Mouse (Mus musculus): ENCODE measurements around the gene Hprt.
"Not testable (repeated sequence)": the region's sequence is repeated elsewhere in the genome, so short reads cannot be mapped to it uniquely, and the experiment has no call there.

Hprt gene

DNA sequence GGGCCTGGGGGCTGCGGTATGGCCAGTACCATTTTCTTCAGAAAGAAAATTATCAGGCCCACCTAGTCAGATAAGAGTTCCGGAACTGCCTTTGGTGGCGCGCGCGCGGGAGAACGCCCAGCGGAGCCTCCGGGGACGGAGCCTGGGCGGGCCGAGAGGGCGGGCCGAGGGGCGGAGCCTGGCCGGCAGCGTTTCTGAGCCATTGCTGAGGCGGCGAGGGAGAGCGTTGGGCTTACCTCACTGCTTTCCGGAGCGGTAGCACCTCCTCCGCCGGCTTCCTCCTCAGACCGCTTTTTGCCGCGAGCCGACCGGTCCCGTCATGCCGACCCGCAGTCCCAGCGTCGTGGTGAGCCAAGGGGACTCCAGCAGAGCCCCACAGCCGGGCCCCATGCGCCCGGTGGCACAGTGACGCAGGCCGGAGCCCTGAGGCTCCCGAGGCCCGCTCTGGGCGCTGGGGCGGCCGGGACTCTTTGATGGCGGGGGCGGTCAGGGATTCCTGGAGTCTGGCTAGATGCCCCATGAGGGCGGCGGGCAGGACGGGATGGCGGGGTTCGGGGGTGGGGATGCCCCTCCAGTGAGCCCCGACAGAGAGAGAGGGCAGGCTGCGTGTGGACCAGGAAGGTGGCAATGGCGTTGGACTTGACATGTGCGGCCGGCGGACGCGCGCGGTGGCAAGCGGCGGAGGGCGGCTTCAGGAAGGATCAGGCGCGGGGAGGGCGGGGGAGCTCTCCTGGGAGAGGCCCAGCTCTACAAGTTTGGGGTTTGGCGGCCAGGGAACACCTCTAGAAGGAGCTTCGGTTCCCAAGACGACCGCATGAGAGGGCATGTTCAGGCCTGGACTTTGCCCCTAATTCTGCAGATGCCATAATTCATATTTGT, at the start of gene Hprt:
TSS of gene Hprt (plus strand) at position 233 of the 879 bp plus-strand sequence.
- DNase-seq: peak; percentile 89

DNA sequence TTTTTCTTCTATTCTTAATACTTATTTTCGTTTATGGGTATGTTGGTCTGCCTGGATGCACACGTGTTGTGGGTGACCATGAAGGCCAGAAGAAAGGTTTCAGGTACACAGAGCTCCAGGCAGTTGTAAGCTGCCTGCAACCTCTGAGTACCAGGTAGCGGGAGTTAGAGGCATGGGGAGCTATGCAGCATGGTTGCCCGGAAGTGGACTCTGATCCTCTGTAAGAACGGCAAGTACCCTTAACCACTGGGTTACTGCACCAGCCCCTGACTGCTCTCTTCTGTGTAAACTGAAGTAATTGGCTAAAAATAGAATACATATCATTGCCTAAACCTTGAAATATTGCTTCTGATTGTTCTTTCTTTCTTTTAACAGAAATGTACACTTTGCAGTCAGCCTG, 42.4 kb upstream of the Hprt start:
- no peak for DNase-seq

DNA sequence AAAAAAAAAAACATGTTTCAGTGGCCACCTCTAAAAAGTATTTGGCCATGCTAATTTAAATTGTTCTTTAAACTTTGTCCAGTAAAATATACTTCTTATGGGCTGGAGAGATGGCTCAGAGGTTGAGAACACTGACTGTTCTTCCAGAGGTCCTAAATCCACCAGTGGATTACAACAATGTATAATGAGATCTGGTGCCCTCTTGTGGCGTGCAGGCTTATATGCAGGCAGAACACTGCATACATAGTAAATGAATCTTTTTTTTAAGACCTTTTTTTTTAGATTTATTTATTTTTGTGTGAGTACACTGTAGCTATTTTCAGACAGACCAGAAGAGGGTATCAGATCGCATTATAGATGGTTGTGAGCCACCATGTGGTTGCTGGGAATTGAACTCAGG, 38.2 kb upstream of the Hprt start:
- DNase-seq: peak; percentile 57

DNA sequence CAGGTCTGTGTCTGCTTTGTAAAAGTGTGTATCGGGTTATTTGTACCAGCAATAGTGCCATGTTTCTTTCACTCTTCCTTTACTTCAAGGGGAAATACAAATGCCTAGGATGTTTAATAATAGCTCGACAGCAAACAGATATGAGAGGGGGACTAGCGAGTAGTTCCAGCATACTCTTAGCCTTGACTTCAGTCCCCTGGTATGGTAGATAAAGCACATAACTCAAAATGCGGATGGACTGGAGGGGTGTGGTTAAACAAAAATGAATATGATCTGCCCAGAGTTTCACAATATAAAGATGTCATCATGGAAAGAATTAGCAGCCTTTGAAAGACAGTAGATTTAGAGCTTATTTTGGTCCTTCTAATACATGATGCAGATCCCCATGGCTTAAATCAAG, 31.0 kb upstream of the Hprt start:
- DNase-seq: no peak

DNA sequence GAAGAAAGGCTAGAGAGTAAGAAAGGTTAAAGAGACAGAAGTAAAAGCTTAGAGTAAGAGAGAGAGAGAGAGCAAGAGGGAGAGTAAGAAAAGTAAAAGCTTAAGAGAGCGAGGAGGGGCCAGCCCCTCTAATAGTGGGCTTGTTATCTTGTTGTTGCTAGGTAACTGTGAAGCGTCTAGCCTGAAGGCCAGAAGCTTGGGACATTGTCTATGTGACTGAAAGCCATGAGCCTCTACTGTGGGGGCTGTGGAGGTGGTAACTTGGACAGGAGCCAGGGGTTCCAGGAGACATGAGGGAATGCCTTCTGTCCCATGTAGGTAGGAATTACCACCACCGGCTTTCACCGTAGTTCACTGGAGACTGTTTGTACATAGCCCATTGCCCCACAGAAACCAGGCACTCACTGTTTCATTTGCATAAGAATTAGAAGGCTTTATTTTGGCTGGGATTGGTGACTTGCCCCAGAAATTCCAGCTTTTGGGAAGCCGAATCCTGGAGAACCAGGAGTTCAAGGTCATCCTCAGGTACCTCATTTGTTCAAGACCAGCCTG, 26.3 kb upstream of the Hprt start:
- DNase-seq: no peak

DNA sequence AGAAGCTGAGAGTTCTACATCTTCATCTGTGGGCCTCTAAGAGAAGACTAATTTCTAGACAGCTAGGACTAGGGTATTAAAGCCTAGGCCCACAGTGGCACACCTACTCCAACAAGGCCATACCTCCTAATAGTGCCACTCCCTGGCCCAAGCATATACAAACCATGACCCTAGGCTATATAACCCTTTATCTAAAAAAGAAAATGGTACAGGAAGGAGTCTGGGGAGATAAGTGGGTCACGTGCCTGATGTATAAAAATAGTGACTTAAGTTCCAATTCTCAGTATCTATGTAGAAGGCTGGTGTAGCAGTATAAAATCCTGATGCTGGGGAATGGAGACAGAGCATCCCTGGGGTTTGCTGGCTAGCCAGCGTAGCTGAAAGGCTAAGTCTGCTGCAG, 22.8 kb upstream of the Hprt start:
- DNase-seq: no peak

DNA sequence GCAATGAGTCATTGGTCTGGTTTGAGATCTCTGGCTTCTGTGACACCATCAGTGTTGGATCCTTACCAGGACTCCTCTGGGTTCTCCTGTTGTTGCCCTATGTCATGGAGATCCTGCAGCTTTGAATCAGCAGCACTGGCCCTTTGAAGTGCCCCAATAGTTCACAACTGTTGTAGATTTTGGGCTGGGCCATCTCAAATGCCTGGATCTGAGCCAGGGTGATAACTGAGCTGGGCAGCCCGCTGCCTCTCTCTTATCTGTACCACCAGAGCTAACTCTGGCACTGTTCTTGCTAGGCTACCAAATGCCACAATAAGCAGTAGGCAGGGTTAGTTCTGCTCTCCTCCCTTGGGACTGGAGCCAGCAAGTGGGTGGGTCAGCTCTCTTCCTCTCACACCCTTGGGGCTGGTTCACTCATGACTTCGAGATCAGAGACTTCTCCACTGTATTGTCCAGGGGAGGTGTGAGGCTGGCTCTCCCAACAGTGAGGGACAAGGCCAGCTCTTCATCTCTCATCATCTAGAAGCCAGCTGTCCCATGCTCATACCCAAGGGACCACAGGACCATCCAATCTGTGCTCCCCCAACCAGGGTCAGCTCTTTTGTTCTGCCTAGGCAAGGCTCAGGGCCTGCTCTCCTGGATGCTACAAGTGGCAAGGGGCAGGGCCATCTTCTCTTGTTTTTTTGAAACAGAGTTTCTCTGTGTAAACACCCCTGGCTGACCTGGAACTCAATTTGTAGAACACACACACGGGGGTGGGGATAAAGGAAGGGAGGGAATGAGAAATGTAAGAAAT, 16.5 kb upstream of the Hprt start:
- no peak for DNase-seq

DNA sequence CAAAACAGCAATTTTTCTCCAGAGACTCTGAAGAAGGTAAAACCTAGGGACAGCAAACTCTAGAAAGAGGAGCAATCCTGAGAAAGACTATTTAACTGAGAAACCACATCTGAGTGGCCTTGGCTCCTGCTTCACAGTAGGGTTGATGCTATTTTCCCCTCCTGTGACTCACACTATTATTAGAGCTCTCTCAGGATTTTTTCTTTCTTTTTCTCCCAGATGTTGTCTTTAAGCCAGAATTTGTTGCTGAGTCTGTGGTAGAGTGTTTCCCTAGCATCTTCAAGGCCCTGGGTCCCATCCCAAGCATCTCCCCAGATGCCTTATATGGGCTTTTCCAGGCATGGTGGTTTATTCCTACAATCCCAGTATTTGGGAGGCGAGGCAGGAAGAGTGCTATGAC, 15.8 kb upstream of the Hprt start:
- no peak for DNase-seq

DNA sequence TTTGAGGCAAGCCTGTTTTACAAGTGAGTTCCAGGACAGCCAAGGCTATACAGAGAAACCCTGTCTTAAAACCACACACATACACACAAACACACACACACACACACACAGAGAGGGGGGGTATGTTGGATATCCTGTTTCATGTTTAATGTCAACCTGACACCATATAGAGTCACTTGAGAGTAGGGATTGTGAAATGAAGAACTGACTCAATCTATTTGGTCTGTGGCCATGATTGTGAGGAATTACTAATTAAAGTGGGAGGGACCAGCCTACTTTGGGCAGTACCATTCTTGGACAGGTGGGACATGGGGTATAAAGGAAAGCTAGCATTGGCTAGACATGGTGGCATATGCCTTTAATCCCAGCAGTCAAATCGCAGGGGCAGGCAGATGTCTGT, 15.3 kb upstream of the Hprt start:
- DNase-seq: no peak

DNA sequence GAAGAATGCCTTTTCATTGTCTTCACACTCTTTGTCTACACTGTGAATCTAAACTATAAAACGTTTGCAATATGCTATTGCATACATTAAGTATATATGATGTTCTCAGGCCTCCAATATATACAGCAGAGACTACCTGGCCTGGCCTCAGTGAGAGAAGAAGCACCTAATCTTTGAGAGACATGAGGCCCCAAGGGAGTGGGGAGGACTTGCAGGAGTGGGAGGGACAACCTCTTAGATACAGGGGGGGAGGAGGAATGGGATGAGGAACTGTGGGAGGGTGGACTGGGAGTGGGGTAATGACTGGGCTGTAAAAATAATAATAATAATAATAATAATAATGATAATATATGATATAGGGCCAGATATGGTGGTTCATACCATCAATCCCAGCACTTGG, 9.4 kb upstream of the Hprt start:
- no peak for DNase-seq

DNA sequence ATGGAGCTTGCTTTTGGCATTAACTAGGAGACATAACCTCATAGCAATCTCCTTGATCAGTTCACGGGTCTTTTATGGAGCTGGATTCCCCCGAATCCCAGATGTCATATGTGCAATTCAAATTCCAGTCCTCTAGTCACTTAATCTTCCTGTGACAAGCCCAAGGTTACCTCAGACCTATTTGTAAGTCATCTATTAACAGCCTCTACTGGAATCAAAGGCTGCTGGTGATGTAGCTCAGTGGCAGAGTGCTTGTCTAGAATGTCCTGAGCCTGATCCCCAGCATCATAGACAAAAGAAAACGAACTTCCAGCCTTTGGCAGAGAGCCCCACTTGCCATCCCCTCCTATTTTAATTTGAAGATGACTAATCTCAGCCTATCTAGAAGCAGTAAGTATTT, 6.6 kb upstream of the Hprt start:
- no peak for DNase-seq

DNA sequence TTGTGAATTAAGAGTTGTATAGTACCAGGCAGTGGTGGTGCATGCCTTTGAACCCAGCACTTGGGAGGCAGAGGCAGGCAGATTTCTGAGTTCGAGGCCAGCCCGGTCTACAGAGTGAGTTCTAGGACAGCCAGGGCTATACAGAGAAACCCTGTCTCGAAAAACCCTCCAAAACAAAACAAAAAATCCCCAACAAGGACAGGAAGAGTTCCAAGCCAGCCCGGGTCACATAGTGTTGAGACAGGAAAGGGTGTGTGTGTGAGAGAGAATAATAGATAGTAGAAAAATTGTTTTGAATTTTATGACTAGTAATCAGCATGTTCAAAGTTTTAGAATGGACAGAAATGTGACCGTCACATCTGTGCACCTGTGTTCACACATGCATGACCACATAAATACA, 6.8 kb downstream of the Hprt start:
- DNase-seq: not testable (repeated sequence)

DNA sequence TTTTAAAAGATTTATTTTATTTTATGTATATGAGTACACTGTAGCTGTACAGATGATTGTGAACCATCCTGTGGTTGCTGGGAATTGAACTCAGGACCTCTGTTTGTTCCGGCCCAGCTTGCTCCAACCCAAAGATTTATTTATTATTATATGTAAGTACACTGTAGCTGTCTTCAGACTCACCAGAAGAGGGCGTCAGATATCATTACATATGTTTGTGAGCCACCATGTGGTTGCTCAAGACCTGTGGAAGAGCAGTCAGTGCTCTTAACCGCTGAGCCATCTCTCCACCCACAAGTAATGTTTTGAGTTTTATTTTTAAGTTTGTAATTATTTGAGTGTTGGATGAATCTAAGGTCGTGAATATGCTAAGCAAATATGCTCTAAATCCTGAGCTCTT, 16.9 kb downstream of the Hprt start:
- DNase-seq: peak; percentile 10

DNA sequence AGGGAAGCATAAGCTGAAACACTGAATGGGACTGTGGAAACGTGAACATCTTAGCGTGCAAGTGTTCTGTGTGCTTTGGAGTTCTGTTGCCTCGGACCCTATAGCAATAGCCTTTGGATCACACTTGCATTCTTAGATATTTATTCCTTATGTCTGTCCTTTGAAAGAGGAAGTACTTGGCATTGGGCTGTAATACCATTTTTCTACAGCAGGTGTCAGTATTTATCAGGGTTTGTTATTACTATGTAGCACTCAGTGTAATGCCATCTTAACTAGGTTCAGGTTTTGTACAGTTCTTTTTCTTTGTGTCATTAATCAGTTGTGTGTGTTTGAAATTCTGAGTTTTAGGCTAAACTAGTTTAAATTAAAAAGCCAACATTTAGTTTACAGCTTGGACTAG, 18.1 kb downstream of the Hprt start:
- no peak for DNase-seq

DNA sequence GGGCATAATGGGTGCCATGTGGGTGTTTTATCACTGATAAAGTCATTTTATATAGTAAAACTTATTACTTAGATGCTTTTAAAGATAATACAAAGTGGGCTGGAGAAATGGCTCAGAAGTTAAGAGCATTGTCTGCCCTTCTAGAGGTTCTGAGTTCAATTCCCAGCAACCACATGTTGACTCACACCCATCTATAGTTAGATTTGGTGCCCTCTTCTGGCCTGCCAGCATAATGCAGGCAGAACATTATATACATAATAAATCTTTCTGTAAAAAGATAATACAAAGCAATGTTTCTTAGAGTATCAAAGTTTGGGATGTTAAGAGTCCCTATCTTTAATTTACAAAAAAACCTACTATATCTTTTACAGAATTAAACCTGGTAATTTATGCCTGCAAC, 27.6 kb downstream of the Hprt start:
- DNase-seq: peak; percentile 54

DNA sequence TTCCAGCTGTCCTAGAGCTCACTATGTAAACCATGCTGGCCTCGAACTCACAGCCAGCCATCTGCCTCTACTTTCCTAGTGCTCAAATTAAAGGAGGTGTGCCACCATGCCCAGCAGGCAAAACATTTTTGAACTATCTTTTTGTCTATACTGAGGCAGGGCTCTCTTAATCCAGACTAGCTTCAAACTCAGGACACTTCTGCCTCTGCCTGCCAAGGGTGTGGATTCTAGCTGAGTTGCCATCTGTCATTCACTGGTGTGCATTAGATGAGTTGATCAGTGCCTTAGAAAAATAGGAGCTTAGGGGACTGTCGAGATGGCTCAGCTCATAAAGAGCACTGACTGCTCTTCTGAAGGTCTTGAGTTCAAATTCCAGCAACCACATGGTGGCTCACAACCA, 35.1 kb downstream of the Hprt start:
- DNase-seq: no peak

DNA sequence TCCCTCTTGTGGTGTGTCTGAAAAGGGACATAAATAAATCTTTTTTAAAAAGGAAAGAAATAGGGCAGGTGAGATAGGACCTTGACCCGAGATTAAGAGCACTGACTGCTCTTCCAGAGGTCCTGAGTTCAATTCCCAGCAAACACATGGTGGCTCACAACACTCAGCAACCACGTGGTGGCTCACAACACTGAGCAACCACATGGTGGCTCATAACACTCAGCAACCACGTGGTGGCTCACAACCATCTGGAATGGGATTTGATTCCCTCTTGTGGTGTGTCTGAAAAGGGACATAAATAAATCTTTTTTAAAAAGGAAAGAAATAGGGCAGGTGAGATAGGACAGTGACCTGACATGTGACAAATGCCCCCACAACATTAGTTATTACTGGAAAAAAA, 36.3 kb downstream of the Hprt start:
- peak; percentile 14 for DNase-seq

DNA sequence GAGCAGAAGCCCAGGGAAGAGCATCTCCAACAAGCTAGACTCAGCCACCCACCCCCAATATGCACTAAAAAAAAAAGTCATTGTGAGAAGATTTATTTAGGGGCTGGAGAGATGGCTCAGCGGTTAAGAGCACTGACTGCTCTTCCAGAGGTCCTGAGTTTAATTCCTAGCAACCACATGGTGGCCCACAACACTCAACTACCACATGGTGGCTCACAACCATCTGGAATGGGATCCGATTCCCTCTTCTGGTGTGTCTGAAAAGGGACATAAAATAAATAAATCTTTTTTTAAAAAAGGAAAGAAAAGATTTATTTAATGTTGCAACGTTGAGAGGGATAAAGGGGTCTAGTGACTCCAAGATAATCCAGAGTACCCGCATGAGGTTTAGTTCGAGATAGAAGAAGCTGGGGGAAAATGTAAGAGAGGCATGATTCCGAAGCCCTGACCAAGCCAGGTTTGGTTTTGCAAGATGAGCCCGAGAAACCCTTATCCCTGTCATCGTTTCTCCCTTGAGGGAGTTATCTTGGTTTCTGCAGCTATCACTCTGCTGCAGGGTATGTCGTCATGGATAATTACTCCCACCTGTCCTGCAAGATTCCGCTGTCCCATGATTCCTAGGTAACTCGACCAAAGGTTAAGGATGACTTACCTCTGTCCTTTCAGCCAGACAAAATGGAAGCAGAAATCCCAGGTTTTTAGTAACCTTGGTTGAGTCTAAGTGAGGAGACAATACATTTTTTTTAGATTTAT, 37.7 kb downstream of the Hprt start:
- no peak for DNase-seq

DNA sequence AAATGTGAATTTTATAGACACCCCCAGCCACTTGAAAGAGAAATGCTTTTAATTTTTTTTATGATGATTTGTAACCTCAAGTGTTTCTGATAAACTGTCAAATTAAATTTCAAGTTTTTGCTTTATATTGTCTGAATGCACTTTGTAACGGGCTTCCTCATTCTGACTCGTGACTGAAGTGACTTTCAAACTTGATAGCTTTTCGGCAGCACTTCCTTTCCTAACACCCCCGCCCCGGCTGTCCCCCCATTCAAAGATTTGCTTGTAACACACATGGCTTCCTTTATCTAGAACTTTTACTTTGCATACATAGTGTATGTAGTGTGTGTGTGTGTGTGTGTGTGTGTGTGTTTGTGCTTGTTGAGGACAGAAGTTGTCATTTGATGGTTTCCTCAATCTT, 41.6 kb downstream of the Hprt start:
- peak; percentile 30 for DNase-seq

DNA sequence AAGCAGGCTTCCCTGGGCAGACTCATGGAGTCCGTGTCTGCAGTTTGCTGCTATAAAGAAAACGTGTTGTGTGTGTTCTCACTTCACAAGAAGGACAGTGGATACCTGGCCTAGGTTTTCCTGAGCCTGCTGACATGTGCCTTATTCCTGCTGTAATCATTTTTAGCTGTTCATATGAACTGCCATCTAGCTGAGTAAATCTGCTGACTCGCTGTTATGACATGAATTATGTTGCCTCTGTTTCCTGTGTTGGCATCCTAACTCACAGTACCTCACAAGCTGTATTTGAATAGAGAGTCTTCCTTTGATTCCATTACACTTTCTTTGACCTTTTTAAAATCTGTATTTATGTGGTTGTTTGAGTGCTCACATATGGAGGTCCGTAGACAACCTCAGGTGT, 50.3 kb downstream of the Hprt start:
- DNase-seq: no peak

DNA sequence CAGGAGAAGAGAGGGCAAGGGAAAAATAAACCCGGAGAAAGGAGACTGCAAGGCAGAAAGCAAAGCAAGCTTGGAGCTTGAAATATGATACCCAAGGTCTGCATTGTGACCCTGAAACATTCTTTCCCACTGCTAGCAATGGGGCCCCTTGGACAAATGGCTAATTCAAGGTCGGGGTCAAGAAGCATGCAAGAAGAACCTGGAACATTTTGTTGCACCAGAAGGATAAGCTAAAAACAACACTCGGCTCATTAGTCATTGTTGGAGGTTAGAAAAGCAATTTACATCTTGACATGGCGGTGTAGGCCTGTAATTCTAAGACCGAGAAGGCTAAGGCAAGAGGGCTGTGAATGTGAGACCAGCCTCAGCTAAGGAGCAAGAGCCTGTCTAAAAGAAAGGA, 51.7 kb downstream of the Hprt start:
- no peak for DNase-seq

DNA sequence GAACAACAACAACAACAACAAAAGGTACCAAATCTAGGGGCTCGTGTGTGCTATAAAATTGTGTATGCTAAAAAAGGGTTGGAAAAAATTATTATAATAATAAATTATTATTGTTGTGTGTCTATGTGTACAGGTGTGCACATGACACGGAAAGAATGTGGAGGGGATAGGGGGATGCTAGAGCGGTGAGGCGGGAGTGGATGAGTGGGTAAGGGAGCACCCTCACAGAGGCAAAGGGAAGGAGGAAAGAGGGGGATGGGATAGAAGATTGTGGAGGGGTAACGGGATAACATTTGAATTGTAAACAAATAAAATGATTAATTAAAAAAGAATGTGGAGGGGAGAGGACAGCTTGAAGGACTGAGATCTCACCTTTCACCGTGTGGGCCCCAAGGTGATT, 52.2 kb downstream of the Hprt start:
- DNase-seq: no peak

DNA sequence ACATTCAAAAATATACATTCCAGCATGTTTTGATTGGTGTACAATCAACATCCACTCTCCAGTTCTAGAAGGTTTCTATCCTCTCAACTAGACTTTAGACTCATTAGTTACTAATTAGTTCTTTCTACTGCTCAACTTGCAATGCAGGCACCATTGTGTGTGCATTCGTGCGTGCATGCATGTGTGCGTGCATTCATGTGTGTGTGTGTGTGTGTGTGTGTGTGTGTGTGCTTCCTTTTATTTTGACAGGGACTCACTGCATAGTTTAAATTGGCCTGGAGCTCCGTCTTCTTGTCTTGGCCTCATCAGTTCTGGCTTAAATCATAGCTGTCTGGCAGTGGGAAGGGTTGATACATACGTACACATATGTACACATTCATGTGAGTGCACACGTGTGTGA, 53.1 kb downstream of the Hprt start:
- no peak for DNase-seq
